Comparison of ENCODE assay signal across 31 mouse cellular contexts in genomic region chr2:116831863-116832262, GRCm38 (mm10). TPM values are rescaled to one million over a fixed set of nuclear protein-coding genes. Genes with fewer than 3 reads are reported as not detected.
DNase-seq lines count a peak whose midpoint lies in the region; ATAC-seq and TF ChIP-seq lines count a peak whose summit lies in the region.
"Had no signal": no experiment of that assay in that cellular context is flagged by ENCODE, and none has a peak within 500 bp of the region (broad histone marks: within the 10 kb centered on the region; RNA-seq: fewer than 3 reads in every experiment).

No protein-coding gene starts in this region.

- H3K9me3 ChIP-seq in lung, embryonic 14.5 days (ENCODE audit: low read depth, low read length): no peaks in the 10 kb centered on the region
- H3K9me3 ChIP-seq in midbrain, embryonic 11.5 days (ENCODE audit: control insufficient read depth, low read length): no peaks in the 10 kb centered on the region
- H3K9me3 ChIP-seq in midbrain, embryonic 13.5 days: no peaks in the 10 kb centered on the region
- H3K9me3 ChIP-seq: embryonic facial prominence, embryonic 13.5 days; embryonic facial prominence, embryonic 15.5 days; forebrain, embryonic 10.5 days; forebrain, embryonic 12.5 days had no signal

- H3K4me2 ChIP-seq in lung, embryonic 14.5 days: no peak overlapping the region
- H3K4me2 ChIP-seq in midbrain, embryonic 11.5 days: no peak overlapping the region
- no peak overlapping the region for H3K4me2 ChIP-seq in midbrain, embryonic 13.5 days (replicated peaks)
- H3K4me2 ChIP-seq: embryonic facial prominence, embryonic 13.5 days; embryonic facial prominence, embryonic 15.5 days; forebrain, embryonic 12.5 days had no signal

- no peaks in the 10 kb centered on the region for H3K27me3 ChIP-seq in lung, embryonic 14.5 days (ENCODE audit: insufficient read depth, low read length)
- H3K27me3 ChIP-seq in midbrain, embryonic 11.5 days (ENCODE audit: control insufficient read depth, insufficient read depth, low read length): no peaks in the 10 kb centered on the region
- H3K27me3 ChIP-seq in midbrain, embryonic 13.5 days: no peaks in the 10 kb centered on the region
- H3K27me3 ChIP-seq: embryonic facial prominence, embryonic 13.5 days; embryonic facial prominence, embryonic 15.5 days; forebrain, embryonic 12.5 days had no signal

- H3K9ac ChIP-seq in lung, embryonic 14.5 days: no peak overlapping the region
- H3K9ac ChIP-seq in midbrain, embryonic 11.5 days (ENCODE audit: low read length): no peak overlapping the region
- no peak overlapping the region for H3K9ac ChIP-seq in midbrain, embryonic 13.5 days (replicated peaks)
- H3K9ac ChIP-seq: embryonic facial prominence, embryonic 13.5 days; embryonic facial prominence, embryonic 15.5 days; forebrain, embryonic 12.5 days had no signal

- DNase-seq in heart, adult 11 months: peak; percentile 27
- no peak for DNase-seq in heart, adult 8-10 months (ENCODE audit: low spot score)
- no peak for DNase-seq in lung, embryonic 14.5 days
- DNase-seq in lung, postnatal 4 days: no peak
- DNase-seq in midbrain, embryonic 11.5 days (ENCODE audit: low spot score, missing footprints): peak; percentile 6
- DNase-seq: adrenal gland, adult 2 months; adrenal gland, postnatal 10 days; adrenal gland, postnatal 25 days; B cell, adult 2 months; cerebellum, adult 11 months; cerebellum, adult 18-20 months; cerebellum, adult 8-10 months; cerebellum, adult 9-11 months; cerebellum, postnatal 14 days; cerebellum, postnatal 36 days; embryo, embryonic 11 days had no signal

- no peak for TF ChIP-seq CTCF in lung, embryonic 14.5 days (IDR thresholded peaks at IDR 0.05; ENCODE audit: low read depth)

- peak; percentile 52; the same call in 1 of the 2 replicates for ATAC-seq in lung, embryonic 14.5 days (ENCODE audit: insufficient read depth)
- ATAC-seq in midbrain, embryonic 11.5 days (ENCODE audit: low FRiP score): no peak
- ATAC-seq in midbrain, embryonic 13.5 days: no peak
- ATAC-seq: CD4-positive, CD25-positive, alpha-beta regulatory T cell, adult 4 months; forebrain, embryonic 14.5 days; forebrain, embryonic 16.5 days had no signal

- no peak overlapping the region for H3K27ac ChIP-seq in lung, embryonic 14.5 days (ENCODE audit: low read depth)
- no peak overlapping the region for H3K27ac ChIP-seq in midbrain, embryonic 11.5 days (ENCODE audit: low read depth, low read length)
- no peak overlapping the region for H3K27ac ChIP-seq in midbrain, embryonic 13.5 days
- H3K27ac ChIP-seq: embryonic facial prominence, embryonic 13.5 days; embryonic facial prominence, embryonic 15.5 days; forebrain, embryonic 10.5 days; forebrain, embryonic 12.5 days had no signal

- H3K4me3 ChIP-seq in lung, embryonic 14.5 days (ENCODE audit: low read depth, low read length): no peak overlapping the region
- H3K4me3 ChIP-seq in midbrain, embryonic 11.5 days (ENCODE audit: low read depth, low read length): no peak overlapping the region
- no peak overlapping the region for H3K4me3 ChIP-seq in midbrain, embryonic 13.5 days (replicated peaks)
- H3K4me3 ChIP-seq: embryonic facial prominence, embryonic 13.5 days; embryonic facial prominence, embryonic 15.5 days; erythroblast, embryonic 14.5 days; forebrain, embryonic 10.5 days; forebrain, embryonic 12.5 days had no signal

- no peaks in the 10 kb centered on the region for H3K36me3 ChIP-seq in lung, embryonic 14.5 days (ENCODE audit: insufficient read depth)
- H3K36me3 ChIP-seq in midbrain, embryonic 11.5 days (ENCODE audit: control insufficient read depth, insufficient read depth, low read length): no peaks in the 10 kb centered on the region
- no peaks in the 10 kb centered on the region for H3K36me3 ChIP-seq in midbrain, embryonic 13.5 days
- H3K36me3 ChIP-seq: embryonic facial prominence, embryonic 13.5 days; embryonic facial prominence, embryonic 15.5 days; forebrain, embryonic 10.5 days; forebrain, embryonic 12.5 days had no signal

- H3K4me1 ChIP-seq in lung, embryonic 14.5 days (ENCODE audit: insufficient read depth): no peaks in the 10 kb centered on the region
- no peaks in the 10 kb centered on the region for H3K4me1 ChIP-seq in midbrain, embryonic 11.5 days (ENCODE audit: control insufficient read depth, insufficient read depth, low read length)
- H3K4me1 ChIP-seq in midbrain, embryonic 13.5 days (replicated peaks): no peaks in the 10 kb centered on the region
- H3K4me1 ChIP-seq: embryonic facial prominence, embryonic 13.5 days; embryonic facial prominence, embryonic 15.5 days; forebrain, embryonic 10.5 days; forebrain, embryonic 12.5 days had no signal

- WGBS in lung, embryonic 14.5 days: 51% methylated on average over 11 of the region's 11 CpGs
- WGBS in midbrain, embryonic 11.5 days: 79% methylated on average over 11 of the region's 11 CpGs
- WGBS in midbrain, embryonic 13.5 days: 81% methylated on average over 11 of the region's 11 CpGs

RNA-seq across cellular contexts. Expression of gene Tmco5, which starts 46.6 kb away (rescaled TPM):
- not detected for total RNA-seq in heart, adult 8-10 months (2022)
- not detected in 2 replicates for polyA plus RNA-seq in lung, embryonic 14.5 days (2014; fragmentation: Nextera tagmentation; extraction: Ambion mirVana)
- polyA plus RNA-seq in midbrain, embryonic 11.5 days (2014; fragmentation: Nextera tagmentation; extraction: Ambion mirVana): not detected in 2 replicates
- not detected in 2 replicates for polyA plus RNA-seq in midbrain, embryonic 13.5 days (2015; fragmentation: Nextera tagmentation; extraction: Ambion mirVana)
- total RNA-seq: adrenal gland, adult 2 months; adrenal gland, postnatal 10 days; adrenal gland, postnatal 25 days; adrenal gland, postnatal 4 days; common myeloid progenitor, adult 5-6 weeks; ES-E14; MEL had no signal
- polyA plus RNA-seq: adrenal gland, adult 2 months; brain, embryonic 14.5 days; CD4-positive, CD25-positive, alpha-beta regulatory T cell, adult 4 months; embryonic facial prominence, embryonic 11.5 days; embryonic facial prominence, embryonic 13.5 days; embryonic facial prominence, embryonic 15.5 days; erythroblast, embryonic 14.5 days; forebrain, embryonic 10.5 days; forebrain, embryonic 12.5 days; forebrain, embryonic 14.5 days; forebrain, embryonic 16.5 days had no signal

Comparison
In these comparisons a context has a peak if more than half of its experiments do, and no peak if none do; other contexts are left out.
1. DNase-seq: peak in heart, adult 11 months (single experiment) and midbrain, embryonic 11.5 days (single experiment); none in heart, adult 8-10 months (single experiment), lung, embryonic 14.5 days (single experiment) and lung, postnatal 4 days (0 of 2).